Mouse (Mus musculus): ENCODE measurements at regions not wholly inside any gene's neighbourhood (a gene's known extent, or its start where the extent isn't known, plus 50 kb on each side); places are given as distances from the start of the nearest gene placed in this dataset.

DNA sequence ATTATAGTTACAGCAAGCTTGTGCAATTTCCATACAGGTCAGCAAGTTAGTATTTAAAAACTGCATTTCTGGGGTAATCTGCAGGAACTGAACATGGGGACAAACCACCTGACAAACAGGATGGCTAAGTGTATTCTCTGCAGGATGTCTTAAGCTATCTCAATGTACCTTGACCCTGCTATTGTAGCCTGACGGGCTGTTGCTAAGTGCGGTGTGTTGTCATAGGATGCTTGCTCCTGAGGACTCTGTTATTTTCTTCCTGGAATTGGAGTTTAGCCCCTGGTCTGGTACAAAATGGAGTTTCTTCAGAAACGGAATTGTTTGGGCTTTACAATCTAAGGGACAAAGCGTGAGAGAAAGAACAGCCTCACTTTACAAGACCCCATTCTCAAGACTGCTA lies 161.4 kb upstream of the Ank start:
- TF ChIP-seq CTCF (IDR thresholded peaks at IDR 0.05; ENCODE audit: insufficient read depth, low read length) (no peak), POLR2A (IDR thresholded peaks at IDR 0.05; ENCODE audit: borderline replicate concordance, extremely low read depth, low read depth, low read length) (no peak)
